In genomic region chr2:168473496-168473895, GRCm38 (mm10) we compare ENCODE assay signal across 9 mouse cellular contexts.
A peak's percentile ranks its signal among the peaks of the same experiment; 100 is the strongest.
DNase-seq lines count a peak whose midpoint lies in the region; ATAC-seq and TF ChIP-seq lines count a peak whose summit lies in the region.
"Had no signal": no experiment of that assay in that cellular context is flagged by ENCODE, and none has a peak within 500 bp of the region (broad histone marks: within the 10 kb centered on the region; RNA-seq: fewer than 3 reads in every experiment).

No protein-coding gene starts in this region.

- no peaks in the 10 kb centered on the region for H3K9me3 ChIP-seq in hindbrain, embryonic 12.5 days (replicated peaks)
- no peaks in the 10 kb centered on the region for H3K9me3 ChIP-seq in hindbrain, embryonic 11.5 days (ENCODE audit: control insufficient read depth, low read length)
- H3K9me3 ChIP-seq in CH12.LX (replicated peaks; ENCODE audit: low read length), result no peaks in the 10 kb centered on the region
- H3K9me3 ChIP-seq in limb, embryonic 12.5 days, result no peaks in the 10 kb centered on the region
- H3K9me3 ChIP-seq in stomach, postnatal 0 days (ENCODE audit: control insufficient read depth, low read length), result no peaks in the 10 kb centered on the region
- no peaks in the 10 kb centered on the region for H3K9me3 ChIP-seq in midbrain, embryonic 11.5 days (ENCODE audit: control insufficient read depth, low read length)
- H3K9me3 ChIP-seq: neural tube, embryonic 15.5 days had no signal

- no peaks in the 10 kb centered on the region for H3K36me3 ChIP-seq in hindbrain, embryonic 12.5 days
- no peaks in the 10 kb centered on the region for H3K36me3 ChIP-seq in hindbrain, embryonic 11.5 days (ENCODE audit: control insufficient read depth, insufficient read depth, low read length)
- peaks cover 0 to 16% of the 10 kb centered on the region in 2 experiments for H3K36me3 ChIP-seq in CH12.LX (replicated peaks in 1 of 2; ENCODE audit: control insufficient read depth in 1 of 2, insufficient read depth in 1 of 2, low read length in 1 of 2)
- H3K36me3 ChIP-seq in limb, embryonic 12.5 days, result no peaks in the 10 kb centered on the region
- no peaks in the 10 kb centered on the region for H3K36me3 ChIP-seq in stomach, postnatal 0 days (ENCODE audit: control insufficient read depth, insufficient read depth, low read length)
- H3K36me3 ChIP-seq in midbrain, embryonic 11.5 days (ENCODE audit: control insufficient read depth, insufficient read depth, low read length), result no peaks in the 10 kb centered on the region
- H3K36me3 ChIP-seq: neural tube, embryonic 15.5 days had no signal

- in situ Hi-C loops in CH12.LX (cut with MboI; ENCODE audit: low pct_ligation_motif_present, low pct_unique_long_range_greater_than_20kb, low sequenced_read_pairs), result loop anchor here (5.0 to 25.0 kb wide), 3 partner anchors 119 to 414 kb away; no protein-coding TSS in a partner anchor

- no peak overlapping the region for H3K27ac ChIP-seq in hindbrain, embryonic 12.5 days
- H3K27ac ChIP-seq in hindbrain, embryonic 11.5 days (ENCODE audit: low read depth, low read length), result no peak overlapping the region
- H3K27ac ChIP-seq in CH12.LX (ENCODE audit: insufficient read depth, low read depth), result no peak overlapping the region
- no peak overlapping the region; the same call in 1 of the 2 replicates for H3K27ac ChIP-seq in limb, embryonic 12.5 days
- no peak overlapping the region for H3K27ac ChIP-seq in stomach, postnatal 0 days (replicated peaks)
- no peak overlapping the region for H3K27ac ChIP-seq in midbrain, embryonic 11.5 days (ENCODE audit: low read depth, low read length)
- H3K27ac ChIP-seq: neural tube, embryonic 15.5 days had no signal

- no peak for TF ChIP-seq CTCF in CH12.LX (conservative IDR thresholded peaks at IDR 0.05 in 1 of 2, IDR thresholded peaks at IDR 0.05 in 1 of 2; ENCODE audit: low read depth in 2 of 2, low read length in 2 of 2)
- TF ChIP-seq CTCF in stomach, postnatal 0 days (IDR thresholded peaks at IDR 0.05; ENCODE audit: low read depth), result no peak

- H3K79me2 ChIP-seq in CH12.LX (replicated peaks; ENCODE audit: control insufficient read depth, extremely low read depth, insufficient read depth, poor library complexity, severe bottlenecking), result no peaks in the 10 kb centered on the region

- no peak for ATAC-seq in hindbrain, embryonic 12.5 days (ENCODE audit: low FRiP score)
- no peak for ATAC-seq in hindbrain, embryonic 11.5 days (ENCODE audit: low FRiP score)
- no peak for ATAC-seq in limb, embryonic 12.5 days (ENCODE audit: insufficient number of reproducible peaks, insufficient read depth, low FRiP score, low TSS enrichment, low read depth)
- ATAC-seq in stomach, postnatal 0 days (ENCODE audit: low FRiP score, low TSS enrichment), result no peak
- no peak for ATAC-seq in midbrain, embryonic 11.5 days (ENCODE audit: low FRiP score)

- H3K4me2 ChIP-seq in hindbrain, embryonic 12.5 days (replicated peaks), result peak overlapping the region; percentile 46; the same call in 1 of the 2 replicates
- H3K4me2 ChIP-seq in hindbrain, embryonic 11.5 days (replicated peaks; ENCODE audit: low read depth, low read length), result no peak overlapping the region; the same call in 1 of the 2 replicates
- H3K4me2 ChIP-seq in CH12.LX (ENCODE audit: insufficient read depth, low read depth, poor library complexity, severe bottlenecking), result peak overlapping the region; percentile 31
- H3K4me2 ChIP-seq in limb, embryonic 12.5 days, result no peak overlapping the region
- H3K4me2 ChIP-seq in stomach, postnatal 0 days (replicated peaks; ENCODE audit: low read depth), result peak overlapping the region; percentile 59; the same call in 1 of the 2 replicates
- no peak overlapping the region for H3K4me2 ChIP-seq in midbrain, embryonic 11.5 days

- 56% methylated on average over 9 of the region's 9 CpGs for WGBS in hindbrain, embryonic 12.5 days
- WGBS in hindbrain, embryonic 11.5 days, result 55% methylated on average over 9 of the region's 9 CpGs
- 53% methylated on average over 9 of the region's 9 CpGs for WGBS in limb, embryonic 12.5 days
- 71% methylated on average over 9 of the region's 9 CpGs for whole genome bisulfite sequencing in stomach, postnatal 0 days
- WGBS in midbrain, embryonic 11.5 days, result 58% methylated on average over 9 of the region's 9 CpGs

- peaks cover 3% of the 10 kb centered on the region; the same call in 1 of the 2 replicates for H3K27me3 ChIP-seq in hindbrain, embryonic 12.5 days
- no peaks in the 10 kb centered on the region for H3K27me3 ChIP-seq in hindbrain, embryonic 11.5 days (ENCODE audit: control insufficient read depth, insufficient read depth, low read length)
- H3K27me3 ChIP-seq in CH12.LX (replicated peaks), result peaks cover 29% of the 10 kb centered on the region
- peaks cover 23% of the 10 kb centered on the region for H3K27me3 ChIP-seq in limb, embryonic 12.5 days
- no peaks in the 10 kb centered on the region for H3K27me3 ChIP-seq in stomach, postnatal 0 days (ENCODE audit: control insufficient read depth, insufficient read depth, low read length)
- H3K27me3 ChIP-seq in midbrain, embryonic 11.5 days (ENCODE audit: control insufficient read depth, insufficient read depth, low read length), result no peaks in the 10 kb centered on the region

- TF ChIP-seq POLR2A in CH12.LX (IDR thresholded peaks at IDR 0.05; ENCODE audit: low read depth, low read length), result no peak

- H3K4me3 ChIP-seq in hindbrain, embryonic 12.5 days, result no peak overlapping the region
- no peak overlapping the region for H3K4me3 ChIP-seq in hindbrain, embryonic 11.5 days (ENCODE audit: low read depth, low read length)
- peak overlapping the region in 2 of 3 experiments; percentile 49 to 50 for H3K4me3 ChIP-seq in CH12.LX (replicated peaks in 1 of 3; ENCODE audit: low read depth in 2 of 3, low read length in 2 of 3, poor library complexity in 1 of 3)
- no peak overlapping the region for H3K4me3 ChIP-seq in limb, embryonic 12.5 days (replicated peaks)
- H3K4me3 ChIP-seq in stomach, postnatal 0 days (ENCODE audit: low read depth, low read length), result no peak overlapping the region
- H3K4me3 ChIP-seq in midbrain, embryonic 11.5 days (ENCODE audit: low read depth, low read length), result no peak overlapping the region

- H3K4me1 ChIP-seq in hindbrain, embryonic 12.5 days, result peaks cover 7% of the 10 kb centered on the region
- peaks cover 2% of the 10 kb centered on the region; the same call in 1 of the 2 replicates for H3K4me1 ChIP-seq in hindbrain, embryonic 11.5 days (replicated peaks; ENCODE audit: control insufficient read depth, insufficient read depth, low read length)
- H3K4me1 ChIP-seq in CH12.LX (ENCODE audit: control insufficient read depth in 1 of 2, insufficient read depth in 2 of 2), result peaks cover 8 to 35% of the 10 kb centered on the region in 2 experiments; a peak in 3 of 4 replicates
- H3K4me1 ChIP-seq in limb, embryonic 12.5 days (replicated peaks), result peaks cover 39% of the 10 kb centered on the region
- no peaks in the 10 kb centered on the region for H3K4me1 ChIP-seq in stomach, postnatal 0 days (replicated peaks; ENCODE audit: control insufficient read depth, insufficient read depth)
- peaks cover 3% of the 10 kb centered on the region; the same call in 1 of the 2 replicates for H3K4me1 ChIP-seq in midbrain, embryonic 11.5 days (ENCODE audit: control insufficient read depth, insufficient read depth, low read length)

- TF ChIP-seq EP300 in CH12.LX (IDR thresholded peaks at IDR 0.05; ENCODE audit: low read length), result no peak
- no peak for TF ChIP-seq EP300 in stomach, postnatal 0 days (optimal IDR thresholded peaks at IDR 0.05)

- dilution Hi-C loops in CH12.LX (cut with MboI; ENCODE audit: extremely low pct_ligation_motif_present, extremely low pct_unique_long_range_greater_than_20kb, low sequenced_read_pairs), result no loop called here

- no peak for DNase-seq in hindbrain, embryonic 11.5 days (ENCODE audit: low spot score)
- DNase-seq in CH12.LX (ENCODE audit: extremely low read depth), result peak; percentile 54
- DNase-seq in stomach, postnatal 0 days (ENCODE audit: low spot score), result no peak
- no peak for DNase-seq in midbrain, embryonic 11.5 days (ENCODE audit: low spot score, missing footprints)
- no peak for DNase-seq in urinary bladder, postnatal 4 days (ENCODE audit: low spot score in 2 of 2)
- DNase-seq in cerebellum, adult 8-10 months, result no peak

- no peak for TF ChIP-seq RAD21 in CH12.LX (IDR thresholded peaks at IDR 0.05; ENCODE audit: low read depth, low read length)

- no peak overlapping the region for H3K9ac ChIP-seq in hindbrain, embryonic 12.5 days
- H3K9ac ChIP-seq in hindbrain, embryonic 11.5 days (ENCODE audit: low read depth, low read length), result no peak overlapping the region
- no peak overlapping the region for H3K9ac ChIP-seq in CH12.LX (ENCODE audit: insufficient read depth, low read depth)
- 0 out of 2 replicates have a peak overlapping the region, but pooled peaks have one; percentile 23 for H3K9ac ChIP-seq in limb, embryonic 12.5 days (replicated peaks)
- 0 out of 2 replicates have a peak overlapping the region, but pooled peaks have one; percentile 55 for H3K9ac ChIP-seq in stomach, postnatal 0 days (ENCODE audit: low read length)
- H3K9ac ChIP-seq in midbrain, embryonic 11.5 days (ENCODE audit: low read length), result no peak overlapping the region

TF ChIP-seq in CH12.LX, 34 proteins besides CTCF, POLR2A, EP300 and RAD21:
- TF ChIP-seq IRF4 (IDR thresholded peaks at IDR 0.05; ENCODE audit: low read depth, low read length) (peak; percentile 32; the same call in 1 of the 2 replicates), TCF12 (IDR thresholded peaks at IDR 0.05; ENCODE audit: low read depth, low read length) (peak; percentile 49), KAT2A (IDR thresholded peaks at IDR 0.05; ENCODE audit: insufficient replicate concordance, low read length) (no peak), ZKSCAN1 (IDR thresholded peaks at IDR 0.05; ENCODE audit: borderline replicate concordance, low read depth, low read length) (peak; percentile 89; the same call in 1 of the 2 replicates), HCFC1 (IDR thresholded peaks at IDR 0.05; ENCODE audit: low read depth, low read length) (peak; percentile 25; the same call in 1 of the 2 replicates), E2F4 (IDR thresholded peaks at IDR 0.05; ENCODE audit: insufficient replicate concordance, low read depth, low read length) (no peak), ELF1 (IDR thresholded peaks at IDR 0.05; ENCODE audit: low read depth, low read length) (peak; percentile 64; the same call in 1 of the 2 replicates)

Comparison
In these comparisons a context has a peak if more than half of its experiments do, and no peak if none do; other contexts are left out.
1. H3K4me2 ChIP-seq: peak in hindbrain, embryonic 12.5 days (single experiment), CH12.LX (single experiment) and stomach, postnatal 0 days (single experiment); none in hindbrain, embryonic 11.5 days (single experiment), limb, embryonic 12.5 days (single experiment) and midbrain, embryonic 11.5 days (single experiment).
2. H3K4me3 ChIP-seq: peak in CH12.LX (2 of 3); none in hindbrain, embryonic 12.5 days (single experiment), hindbrain, embryonic 11.5 days (single experiment), limb, embryonic 12.5 days (single experiment), stomach, postnatal 0 days (single experiment) and midbrain, embryonic 11.5 days (single experiment).
3. H3K9ac ChIP-seq: peak in limb, embryonic 12.5 days (single experiment) and stomach, postnatal 0 days (single experiment); none in hindbrain, embryonic 12.5 days (single experiment), hindbrain, embryonic 11.5 days (single experiment), CH12.LX (single experiment) and midbrain, embryonic 11.5 days (single experiment).